Mouse (Mus musculus): ENCODE results near the gene Plekhh3. TPM values are rescaled to one million over a fixed set of nuclear protein-coding genes. Genes with fewer than 3 reads are reported as not detected.

Plekhh3 gene
- 18.7 and 19.2 TPM in 2 replicates for polyA plus RNA-seq (2015; fragmentation: Nextera tagmentation; extraction: Ambion mirVana)

DNA sequence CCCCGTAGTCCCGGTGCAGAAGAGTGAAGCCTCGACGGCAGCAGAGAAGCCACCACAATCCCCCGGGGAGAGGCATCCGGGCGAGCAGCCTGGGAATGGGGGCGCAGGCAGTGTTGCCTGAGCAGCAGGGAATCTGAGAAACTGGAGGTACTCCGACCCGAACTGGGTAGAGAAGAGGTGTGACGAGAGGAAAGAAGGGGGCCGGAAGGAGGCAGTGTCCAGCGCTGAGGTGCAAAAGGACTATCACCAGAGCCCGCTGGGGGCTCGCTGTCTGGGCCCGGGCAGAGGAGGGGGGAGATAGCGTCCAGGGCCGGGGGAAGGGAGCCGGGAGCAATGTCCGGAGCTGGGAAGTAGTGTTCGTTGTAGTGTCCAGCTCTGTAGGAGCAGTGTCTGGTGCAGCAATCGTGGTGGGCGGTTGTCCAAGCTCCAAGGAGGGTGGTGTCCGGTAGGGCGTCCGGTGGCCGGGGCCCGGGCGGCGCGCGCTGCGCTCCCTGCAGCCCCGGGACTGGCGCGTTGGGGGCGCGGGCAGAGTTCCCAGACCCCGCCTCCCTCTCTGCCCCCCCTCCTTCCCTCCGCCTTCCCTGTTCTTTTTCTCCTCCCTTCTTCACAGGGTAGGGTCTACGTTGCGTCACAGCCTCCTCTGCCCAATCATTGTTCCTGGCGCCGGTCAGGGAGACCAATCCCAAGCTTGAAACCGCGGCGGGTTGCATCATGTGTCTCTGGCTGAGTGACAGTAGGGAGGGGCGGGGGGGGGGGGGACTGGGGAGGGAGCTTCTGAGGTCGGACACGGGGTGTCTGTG, at the start of gene Plekhh3:
Gene Plekhh3, minus strand, starts transcription at position 541 of the 800 bp plus-strand sequence.
- Histone ChIP-seq H3K27ac (ENCODE audit: low read length) (peak within 1 kb of the TSS; percentile 94), H3K4me2 (replicated peaks; ENCODE audit: low read depth, low read length) (peak within 1 kb of the TSS; percentile 96), H3K9me3 (ENCODE audit: low read length) (no peaks in the 10 kb centered on the region), H3K4me3 (ENCODE audit: low read length) (peak within 1 kb of the TSS; percentile 77), H3K9ac (replicated peaks; ENCODE audit: low read length) (peak within 1 kb of the TSS; percentile 76), H3K27me3 (ENCODE audit: insufficient read depth, low read length) (peaks cover 23% of the 10 kb centered on the region), H3K4me1 (ENCODE audit: insufficient read depth, low read length) (peaks cover 70% of the 10 kb centered on the region), H3K36me3 (ENCODE audit: insufficient read depth, low read length) (peaks cover 18% of the 10 kb centered on the region)
- ATAC-seq (ENCODE audit: low FRiP score, low TSS enrichment): peak; percentile 95
- under 1% methylated on average over 43 of the region's 50 CpGs for WGBS

DNA sequence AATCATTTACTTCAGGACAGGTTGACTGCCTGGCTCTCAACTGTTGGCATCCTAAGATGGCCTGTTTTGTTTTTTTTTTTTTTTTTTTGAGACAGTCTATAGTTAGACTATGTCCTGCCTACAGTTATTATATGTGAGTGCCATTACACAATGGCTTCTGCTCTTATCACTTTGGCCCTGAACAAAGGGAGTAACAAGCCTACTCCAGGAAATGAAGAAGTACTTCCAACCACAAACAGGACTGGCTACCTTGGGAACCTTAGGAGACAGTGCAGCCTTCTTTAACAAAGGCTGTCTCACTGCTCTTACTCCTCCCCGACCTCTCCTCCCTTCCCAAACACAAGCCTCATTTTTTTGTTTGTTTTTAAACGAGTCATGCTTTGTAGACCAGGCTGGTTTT, 49.7 kb upstream of the Plekhh3 start:
- no peaks in the 10 kb centered on the region for H3K27me3 ChIP-seq (ENCODE audit: insufficient read depth, low read length)
- H3K4me2 ChIP-seq (replicated peaks; ENCODE audit: low read depth, low read length): peak overlapping the region; percentile 5; the same call in 1 of the 2 replicates
- H3K9ac ChIP-seq (replicated peaks; ENCODE audit: low read length): no peak overlapping the region
- peaks cover 10% of the 10 kb centered on the region; the same call in 1 of the 2 replicates for H3K36me3 ChIP-seq (ENCODE audit: insufficient read depth, low read length)
- H3K9me3 ChIP-seq (ENCODE audit: low read length): no peaks in the 10 kb centered on the region
- H3K4me3 ChIP-seq (ENCODE audit: low read length): no peak overlapping the region
- 8% methylated on average over 2 of the region's 2 CpGs for WGBS
- peak overlapping the region; percentile 93 for H3K27ac ChIP-seq (ENCODE audit: low read length)
- no peak for ATAC-seq (ENCODE audit: low FRiP score, low TSS enrichment)
- peaks cover 41% of the 10 kb centered on the region for H3K4me1 ChIP-seq (ENCODE audit: insufficient read depth, low read length)

DNA sequence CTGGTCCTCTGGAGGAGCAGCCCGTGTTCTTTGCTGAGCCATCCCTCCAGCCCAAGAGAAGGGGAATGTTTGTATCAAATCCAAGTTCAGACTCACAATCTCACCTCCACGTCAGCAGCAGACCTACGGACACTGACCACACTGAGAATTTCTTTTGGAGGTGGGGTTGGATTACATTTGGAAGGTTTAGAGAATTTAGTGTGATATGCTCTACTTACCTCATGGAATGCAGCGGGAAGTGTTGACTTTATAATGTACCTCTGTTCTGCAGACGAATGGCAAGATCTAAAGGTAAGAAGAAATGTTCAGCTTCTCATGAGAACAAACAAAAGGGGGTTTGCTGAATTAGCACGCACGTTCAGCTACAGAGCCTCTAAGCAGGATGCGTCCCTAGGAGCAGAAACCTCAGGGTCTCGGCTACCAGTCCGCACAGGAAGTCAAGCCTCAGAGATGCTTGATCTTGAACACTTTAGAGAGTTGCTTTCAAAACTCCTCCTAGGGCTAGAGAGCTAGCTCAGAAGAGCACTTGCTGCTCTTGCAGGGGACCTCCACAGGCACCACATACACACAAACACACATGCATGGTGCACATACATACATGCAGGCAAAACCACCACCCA, 47.4 kb upstream of the Plekhh3 start:
- ATAC-seq (ENCODE audit: low FRiP score, low TSS enrichment): no peak
- Histone ChIP-seq H3K4me2 (replicated peaks; ENCODE audit: low read depth, low read length) (peak overlapping the region; percentile 26), H3K4me3 (ENCODE audit: low read length) (no peak overlapping the region), H3K9ac (replicated peaks; ENCODE audit: low read length) (no peak overlapping the region; the same call in 1 of the 2 replicates), H3K4me1 (ENCODE audit: insufficient read depth, low read length) (peaks cover 26% of the 10 kb centered on the region), H3K27ac (ENCODE audit: low read length) (peak overlapping the region; percentile 79), H3K27me3 (ENCODE audit: insufficient read depth, low read length) (no peaks in the 10 kb centered on the region), H3K9me3 (ENCODE audit: low read length) (no peaks in the 10 kb centered on the region), H3K36me3 (ENCODE audit: insufficient read depth, low read length) (peaks cover 28% of the 10 kb centered on the region)
- 43% methylated on average over 10 of the region's 10 CpGs for WGBS

DNA sequence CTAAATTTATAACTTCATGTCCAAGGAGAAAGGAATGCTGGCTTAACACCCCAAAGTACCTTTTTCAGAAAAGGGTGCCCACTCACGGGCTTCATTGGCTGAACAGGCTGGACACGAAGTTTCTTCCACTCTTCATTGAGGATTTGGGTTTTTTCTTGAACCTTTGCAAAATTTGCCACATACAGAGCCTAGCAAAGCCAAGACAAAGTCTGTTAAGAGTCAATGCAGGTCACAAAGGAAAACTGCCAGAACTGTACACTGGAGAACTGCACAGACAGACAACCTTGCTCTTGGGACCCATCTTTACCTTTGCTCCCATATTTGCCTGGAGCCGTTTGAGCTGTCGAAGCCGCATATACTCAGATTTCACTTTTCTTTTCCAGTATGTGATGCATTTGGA, 45.8 kb upstream of the Plekhh3 start:
- 94% methylated on average over 5 of the region's 5 CpGs for WGBS

DNA sequence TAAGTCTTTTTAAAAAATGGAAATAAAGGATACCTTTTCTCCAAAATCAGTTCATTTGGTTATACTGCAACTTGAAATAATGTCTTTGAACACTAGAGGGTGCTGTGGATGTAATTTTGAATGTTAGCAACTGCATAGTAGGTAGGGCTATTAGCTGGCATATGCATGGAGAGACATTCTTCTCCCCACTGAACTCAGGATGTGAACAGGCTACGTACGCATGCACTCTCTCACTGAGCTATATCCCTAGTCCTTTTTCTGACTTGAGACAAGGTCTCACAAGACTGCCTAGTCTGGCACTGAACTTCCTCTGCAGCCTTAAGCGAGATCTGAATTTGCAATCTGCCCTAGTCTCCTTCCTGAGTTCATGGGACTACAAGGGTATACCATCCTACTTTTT, 40.8 kb upstream of the Plekhh3 start:
- H3K4me1 ChIP-seq (ENCODE audit: insufficient read depth, low read length): no peaks in the 10 kb centered on the region

More for the DNA sequence above, 45.8 kb upstream of the Plekhh3 start:
- H3K9ac ChIP-seq (replicated peaks; ENCODE audit: low read length): no peak overlapping the region
- no peak for ATAC-seq (ENCODE audit: low FRiP score, low TSS enrichment)
- no peak overlapping the region for H3K4me3 ChIP-seq (ENCODE audit: low read length)
- no peak overlapping the region for H3K4me2 ChIP-seq (replicated peaks; ENCODE audit: low read depth, low read length)
- no peaks in the 10 kb centered on the region for H3K27me3 ChIP-seq (ENCODE audit: insufficient read depth, low read length)
- H3K27ac ChIP-seq (ENCODE audit: low read length): no peak overlapping the region
- H3K4me1 ChIP-seq (ENCODE audit: insufficient read depth, low read length): peaks cover 26% of the 10 kb centered on the region
- no peaks in the 10 kb centered on the region for H3K9me3 ChIP-seq (ENCODE audit: low read length)
- peaks cover 38% of the 10 kb centered on the region for H3K36me3 ChIP-seq (ENCODE audit: insufficient read depth, low read length)

DNA sequence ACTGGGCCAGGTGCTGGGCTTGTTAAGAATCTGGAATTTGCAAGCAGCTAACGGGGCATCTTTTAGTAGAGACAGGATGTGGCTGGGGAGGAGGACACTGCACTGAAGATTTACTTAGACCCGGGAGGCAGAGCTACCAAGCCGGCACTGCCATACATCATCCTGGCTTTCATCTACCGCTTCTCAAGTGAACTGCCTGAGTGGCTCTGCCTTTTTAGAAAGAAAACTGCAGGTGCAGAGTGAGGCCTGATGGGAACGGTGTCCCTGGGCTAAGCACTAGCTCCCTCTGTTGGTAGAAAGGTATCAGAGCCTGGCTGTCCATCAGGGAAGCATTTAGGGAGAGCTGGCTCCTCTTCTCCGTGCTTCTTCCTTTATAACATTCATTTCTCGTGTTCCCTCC, 29.8 kb upstream of the Plekhh3 start:
- Histone ChIP-seq H3K36me3 (ENCODE audit: insufficient read depth, low read length) (peaks cover 76% of the 10 kb centered on the region), H3K4me3 (ENCODE audit: low read length) (no peak overlapping the region), H3K9me3 (ENCODE audit: low read length) (no peaks in the 10 kb centered on the region), H3K27me3 (ENCODE audit: insufficient read depth, low read length) (no peaks in the 10 kb centered on the region), H3K9ac (replicated peaks; ENCODE audit: low read length) (no peak overlapping the region), H3K4me1 (ENCODE audit: insufficient read depth, low read length) (no peaks in the 10 kb centered on the region), H3K4me2 (replicated peaks; ENCODE audit: low read depth, low read length) (no peak overlapping the region), H3K27ac (ENCODE audit: low read length) (no peak overlapping the region)
- 15% methylated on average over 7 of the region's 7 CpGs for WGBS
- no peak for ATAC-seq (ENCODE audit: low FRiP score, low TSS enrichment)

More for the DNA sequence above, 40.8 kb upstream of the Plekhh3 start:
- WGBS: 25% methylated on average over 3 of the region's 3 CpGs
- no peak overlapping the region for H3K4me3 ChIP-seq (ENCODE audit: low read length)
- no peak overlapping the region for H3K9ac ChIP-seq (replicated peaks; ENCODE audit: low read length)
- no peaks in the 10 kb centered on the region for H3K9me3 ChIP-seq (ENCODE audit: low read length)
- ATAC-seq (ENCODE audit: low FRiP score, low TSS enrichment): peak; percentile 82
- no peak overlapping the region for H3K27ac ChIP-seq (ENCODE audit: low read length)
- no peaks in the 10 kb centered on the region for H3K27me3 ChIP-seq (ENCODE audit: insufficient read depth, low read length)
- H3K36me3 ChIP-seq (ENCODE audit: insufficient read depth, low read length): peaks cover 68% of the 10 kb centered on the region
- no peak overlapping the region for H3K4me2 ChIP-seq (replicated peaks; ENCODE audit: low read depth, low read length)

DNA sequence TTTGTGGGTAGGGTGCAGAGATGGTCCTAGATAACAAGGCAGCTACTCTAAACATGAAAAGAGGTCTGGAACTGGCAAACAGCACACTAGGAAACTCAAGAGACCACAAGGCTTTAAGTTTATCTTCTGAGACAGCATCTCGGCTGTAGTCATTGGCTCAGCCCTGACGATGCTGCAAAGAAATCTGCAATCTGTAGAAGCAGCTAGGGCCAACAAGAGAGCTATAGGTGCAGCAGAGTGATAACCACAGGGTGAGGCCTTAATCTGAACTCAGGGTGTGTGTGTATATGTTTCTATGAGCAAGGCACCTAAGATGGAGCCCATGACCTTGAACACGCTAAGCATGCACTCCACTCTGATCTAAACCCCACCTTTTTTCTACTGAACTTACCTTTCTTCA, 28.4 kb upstream of the Plekhh3 start:
- Histone ChIP-seq H3K4me3 (ENCODE audit: low read length) (no peak overlapping the region), H3K9me3 (ENCODE audit: low read length) (no peaks in the 10 kb centered on the region), H3K4me1 (ENCODE audit: insufficient read depth, low read length) (no peaks in the 10 kb centered on the region), H3K27me3 (ENCODE audit: insufficient read depth, low read length) (no peaks in the 10 kb centered on the region), H3K27ac (ENCODE audit: low read length) (no peak overlapping the region), H3K4me2 (replicated peaks; ENCODE audit: low read depth, low read length) (no peak overlapping the region), H3K9ac (replicated peaks; ENCODE audit: low read length) (no peak overlapping the region), H3K36me3 (ENCODE audit: insufficient read depth, low read length) (peaks cover 74% of the 10 kb centered on the region)
- WGBS: 91% methylated on average over 3 of the region's 3 CpGs
- ATAC-seq (ENCODE audit: low FRiP score, low TSS enrichment): no peak

DNA sequence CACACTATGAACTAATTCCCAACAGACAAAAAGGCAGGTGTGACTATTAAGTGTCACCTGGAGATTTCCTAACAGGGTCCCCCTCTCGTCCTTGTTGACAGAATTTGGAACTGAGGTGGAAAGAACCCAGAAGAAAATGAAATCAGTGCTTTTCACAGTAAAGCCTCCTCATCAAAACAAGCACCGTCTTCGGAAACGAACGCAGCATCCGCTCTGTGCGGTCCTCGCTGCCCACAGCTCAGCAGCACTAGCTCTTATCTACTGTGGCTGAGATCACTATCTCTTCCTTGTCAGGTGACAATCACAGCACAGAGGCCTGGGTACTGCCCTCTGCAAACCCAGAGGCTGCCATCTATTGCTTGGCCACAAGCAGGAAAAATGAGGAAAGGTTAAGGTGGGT, 25.0 kb upstream of the Plekhh3 start:
- WGBS: 86% methylated on average over 8 of the region's 8 CpGs
- H3K27me3 ChIP-seq (ENCODE audit: insufficient read depth, low read length): no peaks in the 10 kb centered on the region
- H3K4me2 ChIP-seq (replicated peaks; ENCODE audit: low read depth, low read length): no peak overlapping the region
- no peaks in the 10 kb centered on the region for H3K9me3 ChIP-seq (ENCODE audit: low read length)
- no peak overlapping the region for H3K27ac ChIP-seq (ENCODE audit: low read length)
- H3K4me3 ChIP-seq (ENCODE audit: low read length): no peak overlapping the region
- peaks cover 66% of the 10 kb centered on the region for H3K36me3 ChIP-seq (ENCODE audit: insufficient read depth, low read length)
- ATAC-seq (ENCODE audit: low FRiP score, low TSS enrichment): no peak
- peaks cover 10% of the 10 kb centered on the region for H3K4me1 ChIP-seq (ENCODE audit: insufficient read depth, low read length)
- H3K9ac ChIP-seq (replicated peaks; ENCODE audit: low read length): no peak overlapping the region

DNA sequence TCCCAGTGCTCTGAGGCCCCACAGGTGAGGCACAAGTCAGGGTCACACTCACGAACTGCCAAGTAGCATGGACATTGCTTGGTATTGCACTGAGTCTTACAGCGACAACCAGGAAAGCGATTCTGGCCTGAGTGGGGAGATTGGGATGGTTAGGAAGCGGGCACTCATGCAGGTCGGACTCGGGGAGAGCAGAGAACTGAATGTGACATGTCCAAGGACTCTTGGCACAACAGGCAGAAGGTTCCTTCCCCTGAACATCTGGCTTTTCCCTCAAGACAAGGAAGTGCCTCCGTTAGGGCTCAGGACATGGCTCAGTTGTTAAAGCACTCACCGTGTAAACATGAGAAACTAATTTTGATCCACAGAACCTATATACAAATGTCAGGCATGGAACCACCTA, 24.4 kb upstream of the Plekhh3 start:
- no peaks in the 10 kb centered on the region for H3K27me3 ChIP-seq (ENCODE audit: insufficient read depth, low read length)
- H3K4me2 ChIP-seq (replicated peaks; ENCODE audit: low read depth, low read length): no peak overlapping the region
- H3K4me3 ChIP-seq (ENCODE audit: low read length): no peak overlapping the region
- no peaks in the 10 kb centered on the region for H3K9me3 ChIP-seq (ENCODE audit: low read length)
- peaks cover 16% of the 10 kb centered on the region for H3K4me1 ChIP-seq (ENCODE audit: insufficient read depth, low read length)
- no peak overlapping the region for H3K9ac ChIP-seq (replicated peaks; ENCODE audit: low read length)
- H3K36me3 ChIP-seq (ENCODE audit: insufficient read depth, low read length): peaks cover 63% of the 10 kb centered on the region
- H3K27ac ChIP-seq (ENCODE audit: low read length): no peak overlapping the region
- no peak for ATAC-seq (ENCODE audit: low FRiP score, low TSS enrichment)
- 87% methylated on average over 8 of the region's 8 CpGs for WGBS

DNA sequence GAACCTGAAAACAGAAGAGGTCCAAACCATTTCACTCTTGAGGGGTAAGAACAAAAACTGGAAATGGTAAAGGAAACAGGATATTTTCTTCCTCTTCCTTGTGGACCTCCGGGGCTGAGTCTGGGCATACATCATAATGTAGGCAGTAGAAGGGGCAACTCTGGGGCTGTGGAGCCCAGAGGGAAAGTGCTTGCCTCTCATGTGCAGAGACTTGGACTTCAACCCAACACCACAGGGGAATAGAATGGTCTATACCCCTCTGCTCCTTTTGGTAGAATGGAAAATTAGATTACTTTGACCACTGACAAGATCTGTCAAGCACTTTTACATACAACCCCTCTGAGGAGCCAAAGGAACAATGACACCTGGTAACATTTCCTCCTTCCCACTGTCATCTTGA, 23.9 kb upstream of the Plekhh3 start:
- peaks cover 59% of the 10 kb centered on the region for H3K36me3 ChIP-seq (ENCODE audit: insufficient read depth, low read length)
- H3K9me3 ChIP-seq (ENCODE audit: low read length): no peaks in the 10 kb centered on the region
- no peaks in the 10 kb centered on the region for H3K27me3 ChIP-seq (ENCODE audit: insufficient read depth, low read length)
- no peak overlapping the region for H3K4me3 ChIP-seq (ENCODE audit: low read length)
- WGBS: 75% methylated on average over 1 of the region's 1 CpGs
- H3K4me2 ChIP-seq (replicated peaks; ENCODE audit: low read depth, low read length): no peak overlapping the region
- ATAC-seq (ENCODE audit: low FRiP score, low TSS enrichment): no peak
- peaks cover 20% of the 10 kb centered on the region for H3K4me1 ChIP-seq (ENCODE audit: insufficient read depth, low read length)
- H3K27ac ChIP-seq (ENCODE audit: low read length): no peak overlapping the region
- H3K9ac ChIP-seq (replicated peaks; ENCODE audit: low read length): no peak overlapping the region

Data from kidney, embryonic 16.5 days (tissue).